Mouse (Mus musculus) hindbrain, embryonic 14.5 days (tissue): ENCODE measurements around the gene Osbp. TPM values are rescaled to one million over a fixed set of nuclear protein-coding genes. Genes with fewer than 3 reads are reported as not detected.
"Not testable (repeated sequence)": the region's sequence is repeated elsewhere in the genome, so short reads cannot be mapped to it uniquely, and the experiment has no call there.

Source experiments
- ATAC-seq: fragments of 200-750 bp; cut with Nextera tagmentation; 2 replicates; pipeline ENCODE4 v1.8.0; 2017; ENCODE audit warnings: moderate number of reproducible peaks, mild to moderate bottlenecking, moderate TSS enrichment, moderate library complexity; ENCODE audit not compliant: low FRiP score
- DNase-seq: peaks from one replicate; pipeline ENCODE4 v3.0.0-alpha.2; 2015; ENCODE audit warnings: low spot score
- H3K27ac ChIP-seq: fragments of 300-500 bp; sonication (generic); 2 replicates; pipeline ENCODE4 v1.5.1; 2014; ENCODE audit warnings: mild to moderate bottlenecking, moderate library complexity
- H3K27me3 ChIP-seq: fragments of 300-500 bp; sonication (generic); 2 replicates; pipeline ENCODE4 v1.6.1; 2014; ENCODE audit warnings: mild to moderate bottlenecking, low read length, mixed read lengths; ENCODE audit not compliant: control insufficient read depth, insufficient read depth
- H3K36me3 ChIP-seq: fragments of 300-500 bp; sonication (generic); replicated peaks from 2 replicates; pipeline ENCODE4 v1.6.1; 2014; ENCODE audit not compliant: control insufficient read depth, insufficient read depth
- H3K4me1 ChIP-seq: fragments of 300-500 bp; sonication (generic); replicated peaks from 2 replicates; pipeline ENCODE4 v1.6.1; 2014; ENCODE audit warnings: antibody characterized with exemption, low read length, mixed read lengths; ENCODE audit not compliant: control insufficient read depth, insufficient read depth
- H3K4me2 ChIP-seq: fragments of 300-500 bp; sonication (generic); replicated peaks from 2 replicates; pipeline ENCODE4 v1.6.1; 2014; ENCODE audit warnings: mild to moderate bottlenecking, moderate library complexity
- H3K4me3 ChIP-seq: fragments of 300-500 bp; sonication (generic); replicated peaks from 2 replicates; pipeline ENCODE4 v1.5.1; 2014; ENCODE audit warnings: mild to moderate bottlenecking, low read length
- H3K9ac ChIP-seq: fragments of 300-500 bp; sonication (generic); 2 replicates; pipeline ENCODE4 v1.6.1; 2014
- H3K9me3 ChIP-seq: fragments of 300-500 bp; sonication (generic); 2 replicates; pipeline ENCODE4 v1.6.1; 2016; ENCODE audit warnings: low read length; ENCODE audit not compliant: control insufficient read depth
- WGBS: fragments of 180-500 bp; shearing (Covaris S2); extraction: QIAGEN DNeasy Blood & Tissue Kit; methylation state at CpG from one replicate; pipeline ENCODE4 v1.1.7; 2014; 5-methylcytosine and 5-hydroxymethylcytosine counted together
- polyA plus RNA-seq: library from polyadenylated mRNA; unstranded; fragments of >200 nt; fragmentation: Nextera tagmentation; extraction: Ambion mirVana; gene quantifications from 2 replicates; pipeline ENCODE4 v1.2.1, GENCODE M21; 2014

Gene Osbp
- polyA plus RNA-seq: 6.6 and 6.9 TPM in 2 replicates

DNA sequence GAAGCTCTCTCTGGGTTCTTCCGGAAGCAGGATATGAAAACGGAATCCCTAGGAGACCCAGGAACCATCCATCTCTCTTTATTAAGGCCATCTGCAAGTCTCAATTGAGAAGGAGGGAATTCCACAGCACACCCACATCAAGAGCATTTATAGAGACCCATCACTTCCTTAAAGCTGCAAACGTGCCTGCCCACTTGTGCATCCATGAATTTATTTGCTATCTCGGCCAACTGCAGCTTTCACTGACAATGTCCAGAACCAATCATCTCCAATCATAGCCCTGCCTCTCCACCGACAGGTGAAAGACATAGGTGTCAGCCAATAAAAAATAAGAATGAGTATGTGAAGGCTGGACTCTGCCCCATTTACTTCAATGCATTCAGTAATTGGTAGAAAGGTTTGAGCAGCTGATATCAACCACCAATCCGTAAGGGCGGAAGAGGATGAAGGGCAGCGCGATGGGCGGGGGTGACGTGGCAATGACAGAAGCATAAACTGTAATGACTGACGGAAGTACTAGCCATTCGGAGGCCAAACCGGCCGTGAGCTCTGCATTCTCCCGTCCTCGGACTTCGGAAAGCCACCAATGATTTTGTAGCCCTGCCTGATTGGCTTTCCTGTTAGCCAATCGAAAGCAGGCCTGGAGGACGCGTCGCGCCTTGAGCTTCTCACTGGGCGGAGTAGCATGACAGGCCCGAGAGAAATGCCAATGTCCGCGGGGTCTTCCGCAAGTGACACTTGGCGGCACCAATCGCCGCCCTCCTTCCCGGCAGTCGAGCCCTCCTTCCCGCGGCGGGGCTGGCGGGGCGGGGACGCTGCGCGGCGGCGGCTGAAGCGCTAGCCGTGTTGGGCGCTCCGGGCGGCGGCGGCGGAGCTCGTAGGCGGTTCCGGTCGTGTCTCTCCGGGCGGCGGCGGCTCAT lies at the start of gene Osbp:
Gene Osbp, plus strand, starts transcription at position 919 of the 920 bp plus-strand sequence.
- under 1% methylated on average over 53 of the region's 59 CpGs for WGBS

DNA sequence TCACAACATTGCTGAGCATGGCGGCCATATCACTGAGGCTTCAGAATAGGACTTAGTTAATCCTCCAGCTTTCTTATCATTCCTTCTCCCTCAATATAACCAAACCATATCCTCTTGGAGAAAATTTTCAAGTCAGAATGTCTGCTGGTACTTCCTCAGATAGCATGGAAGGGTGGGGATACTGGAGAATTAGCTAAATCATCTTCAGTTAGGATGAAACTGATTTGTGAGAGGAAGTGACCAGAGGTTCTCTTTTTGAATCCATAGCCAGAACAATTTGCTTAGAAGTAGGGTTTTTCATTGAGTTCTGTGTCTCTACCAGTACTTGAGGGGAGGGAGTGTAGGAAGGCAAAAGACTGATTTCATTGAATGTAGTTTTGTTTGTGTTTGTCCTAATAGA lies 43.7 kb upstream of the Osbp start:
- Histone ChIP-seq H3K9ac (no peak overlapping the region), H3K4me1 (no peaks in the 10 kb centered on the region), H3K27ac (no peak overlapping the region), H3K36me3 (peaks cover 87% of the 10 kb centered on the region), H3K27me3 (no peaks in the 10 kb centered on the region), H3K9me3 (no peaks in the 10 kb centered on the region), H3K4me2 (no peak overlapping the region), H3K4me3 (no peak overlapping the region)
- DNase-seq: no peak
- no peak for ATAC-seq
- WGBS: 96% methylated on average over 1 of the region's 1 CpGs

More for the DNA sequence above, at the start of gene Osbp:
- Histone ChIP-seq H3K27me3 (no peaks in the 10 kb centered on the region), H3K36me3 (peaks cover 6% of the 10 kb centered on the region; the same call in 1 of the 2 replicates), H3K4me3 (peak within 1 kb of the TSS; percentile 88), H3K9me3 (no peaks in the 10 kb centered on the region), H3K9ac (peak within 1 kb of the TSS; percentile 92), H3K4me2 (peak within 1 kb of the TSS; percentile 90), H3K4me1 (peaks cover 17% of the 10 kb centered on the region), H3K27ac (peak within 1 kb of the TSS; percentile 89)
- ATAC-seq: peak; percentile 98
- DNase-seq: peak; percentile 98

DNA sequence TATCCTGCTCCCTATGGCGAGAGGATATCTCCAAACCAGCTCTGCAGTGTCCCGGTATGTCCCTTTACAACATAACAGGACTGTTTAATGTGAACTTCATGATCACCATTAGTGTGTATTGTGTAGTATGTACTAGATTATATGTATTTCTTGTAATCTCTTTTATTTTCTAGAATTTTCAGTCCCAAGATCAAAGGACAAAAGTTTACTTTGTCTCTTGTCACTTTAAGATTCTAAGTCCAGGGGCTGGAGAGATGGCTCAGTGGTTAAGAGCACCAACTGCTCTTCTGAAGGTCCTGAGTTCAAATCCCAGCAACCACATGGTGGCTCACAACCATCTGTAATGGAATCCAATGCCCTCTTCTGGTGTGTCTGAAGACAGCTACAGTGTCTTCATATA lies 43.2 kb upstream of the Osbp start:
- not testable (repeated sequence) for H3K27ac ChIP-seq, H3K4me2 ChIP-seq, H3K4me3 ChIP-seq, H3K9me3 ChIP-seq, ATAC-seq, H3K27me3 ChIP-seq, DNase-seq, H3K4me1 ChIP-seq, H3K9ac ChIP-seq
- 88% methylated on average over 2 of the region's 2 CpGs for WGBS
- peaks cover 88% of the 10 kb centered on the region for H3K36me3 ChIP-seq

DNA sequence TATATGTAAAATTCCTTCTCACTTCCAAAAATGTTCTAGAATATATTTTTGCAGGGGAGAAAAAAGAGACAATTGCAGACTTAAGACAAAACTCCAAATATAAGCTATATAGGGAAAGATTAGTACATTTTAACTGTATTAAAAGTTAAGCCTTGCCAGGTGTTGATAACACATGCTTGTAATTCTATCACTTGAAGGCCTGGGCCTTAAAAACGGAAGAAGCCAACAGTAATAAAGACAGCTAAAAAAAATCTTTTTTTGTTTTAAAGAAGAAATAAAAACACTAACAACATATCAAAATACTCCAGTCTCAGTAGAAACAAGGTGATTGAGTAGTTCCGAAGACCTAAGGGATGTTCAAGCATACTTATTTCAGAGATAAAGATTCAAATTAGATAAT lies 39.4 kb upstream of the Osbp start:
- no peak overlapping the region for H3K9ac ChIP-seq
- H3K4me3 ChIP-seq: no peak overlapping the region
- no peak overlapping the region for H3K4me2 ChIP-seq
- no peak for DNase-seq
- ATAC-seq: no peak
- no peaks in the 10 kb centered on the region for H3K27me3 ChIP-seq
- peaks cover 94% of the 10 kb centered on the region for H3K36me3 ChIP-seq
- no peaks in the 10 kb centered on the region for H3K9me3 ChIP-seq
- H3K4me1 ChIP-seq: no peaks in the 10 kb centered on the region
- H3K27ac ChIP-seq: no peak overlapping the region
- WGBS: 96% methylated on average over 2 of the region's 2 CpGs

DNA sequence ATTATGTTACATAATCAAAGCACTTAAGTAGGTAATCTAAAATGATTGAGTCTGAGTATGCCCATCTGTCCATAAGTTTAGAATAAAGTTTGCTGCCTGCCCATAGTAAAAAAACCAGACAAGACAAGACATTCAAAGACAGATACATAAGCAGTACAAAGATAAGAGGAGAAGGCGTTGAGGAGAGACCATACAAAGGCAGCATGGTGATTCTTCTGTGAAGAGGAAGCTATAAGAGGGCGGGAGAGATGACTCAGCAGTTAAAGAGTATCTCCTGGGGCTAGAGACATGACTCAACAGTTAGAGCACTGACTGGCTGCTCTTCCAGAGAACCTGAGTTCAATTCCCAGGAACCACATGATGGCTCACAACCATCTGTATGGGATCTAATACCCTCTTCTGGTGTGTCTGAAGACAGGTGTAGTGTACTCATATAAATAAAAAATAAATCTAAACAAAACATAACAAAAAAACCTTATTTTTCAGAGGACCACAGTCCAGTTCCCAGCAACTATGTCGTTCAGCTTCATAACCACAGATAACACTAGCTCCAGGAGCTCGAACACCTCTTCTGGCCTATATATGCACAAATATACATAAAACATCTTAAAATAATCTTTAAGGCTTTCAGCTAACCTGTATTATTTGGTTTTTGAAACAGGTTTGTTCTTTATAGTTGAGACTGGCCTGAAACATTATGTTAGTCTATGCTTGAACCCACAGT lies 37.6 kb upstream of the Osbp start:
- WGBS: 95% methylated on average over 4 of the region's 4 CpGs
- H3K4me3 ChIP-seq: no peak overlapping the region
- H3K27ac ChIP-seq: no peak overlapping the region
- H3K9ac ChIP-seq: no peak overlapping the region
- no peak overlapping the region for H3K4me2 ChIP-seq
- H3K4me1 ChIP-seq: no peaks in the 10 kb centered on the region
- DNase-seq (no peak), ATAC-seq (no peak)
- H3K9me3 ChIP-seq: no peaks in the 10 kb centered on the region
- no peaks in the 10 kb centered on the region for H3K27me3 ChIP-seq
- peaks cover 94% of the 10 kb centered on the region for H3K36me3 ChIP-seq

DNA sequence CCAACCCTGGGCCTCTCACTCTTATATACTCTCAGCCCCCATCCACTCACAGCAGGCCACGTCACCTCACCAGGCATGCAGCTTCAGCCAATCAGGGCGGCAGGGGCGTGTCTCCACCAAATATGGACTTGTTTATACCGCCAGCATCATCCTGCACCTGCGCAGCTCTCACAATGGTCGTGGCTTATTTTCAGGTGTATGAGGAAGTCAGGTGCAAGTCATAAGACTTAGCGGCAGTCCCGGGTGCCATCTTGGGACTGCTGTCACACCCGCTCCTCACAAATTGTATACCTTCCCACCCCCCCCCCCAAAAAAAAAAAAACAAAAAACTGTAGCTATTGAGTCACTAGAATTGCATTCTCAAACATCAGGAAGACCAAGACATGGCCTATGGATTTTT lies 19.3 kb upstream of the Osbp start:
- WGBS: 95% methylated on average over 9 of the region's 9 CpGs
- H3K9ac ChIP-seq: not testable (repeated sequence)

DNA sequence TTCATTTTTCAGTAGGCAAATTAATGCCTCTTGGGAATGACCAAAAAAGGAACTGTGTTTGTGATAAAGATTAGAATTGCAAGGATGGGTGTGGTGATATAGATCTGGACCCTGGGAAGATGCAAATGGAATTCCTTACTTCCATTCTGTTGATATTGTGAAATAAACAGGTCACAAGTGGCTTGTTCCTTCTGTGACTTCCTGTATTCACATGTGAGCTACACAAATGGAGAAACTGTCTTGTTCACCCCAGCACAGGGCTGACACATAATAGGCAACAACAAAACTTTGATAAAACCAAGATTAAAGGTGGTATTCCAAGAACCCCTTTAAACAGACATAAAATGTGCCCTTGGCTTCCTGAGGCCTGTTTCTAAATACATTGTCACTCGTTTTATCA lies 15.9 kb upstream of the Osbp start:
- Histone ChIP-seq H3K36me3 (peaks cover 11% of the 10 kb centered on the region), H3K9ac (no peak overlapping the region), H3K27ac (no peak overlapping the region), H3K9me3 (no peaks in the 10 kb centered on the region), H3K27me3 (no peaks in the 10 kb centered on the region), H3K4me3 (no peak overlapping the region), H3K4me2 (no peak overlapping the region), H3K4me1 (no peaks in the 10 kb centered on the region)
- 57% methylated on average over 1 of the region's 1 CpGs for WGBS
- ATAC-seq: no peak
- DNase-seq: no peak

More for the DNA sequence above, 19.3 kb upstream of the Osbp start:
- not testable (repeated sequence) for H3K4me1 ChIP-seq, ATAC-seq, H3K27me3 ChIP-seq, H3K4me2 ChIP-seq, H3K9me3 ChIP-seq, DNase-seq, H3K27ac ChIP-seq, H3K4me3 ChIP-seq
- H3K36me3 ChIP-seq: peaks cover 40% of the 10 kb centered on the region

DNA sequence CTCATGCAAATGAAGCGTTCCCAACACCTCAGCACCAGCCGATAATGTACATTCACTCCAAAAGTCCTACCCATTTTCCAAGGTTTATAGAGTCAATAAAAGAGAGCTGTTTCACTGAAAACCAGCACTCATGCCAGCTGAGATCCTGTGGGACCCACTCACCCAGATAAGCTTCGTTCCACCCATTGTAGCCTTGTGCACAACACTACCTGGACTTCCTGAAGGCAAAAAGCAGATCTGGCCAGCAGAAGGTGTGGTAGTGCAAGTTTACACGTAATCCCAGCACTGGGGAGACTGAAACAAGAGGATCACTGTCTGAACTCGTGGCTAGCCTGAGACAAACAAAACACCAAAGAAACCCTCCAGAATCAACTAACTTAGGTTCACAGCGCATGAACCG lies 15.0 kb upstream of the Osbp start:
- no peak for DNase-seq
- 87% methylated on average over 7 of the region's 7 CpGs for WGBS
- H3K9me3 ChIP-seq: no peaks in the 10 kb centered on the region

DNA sequence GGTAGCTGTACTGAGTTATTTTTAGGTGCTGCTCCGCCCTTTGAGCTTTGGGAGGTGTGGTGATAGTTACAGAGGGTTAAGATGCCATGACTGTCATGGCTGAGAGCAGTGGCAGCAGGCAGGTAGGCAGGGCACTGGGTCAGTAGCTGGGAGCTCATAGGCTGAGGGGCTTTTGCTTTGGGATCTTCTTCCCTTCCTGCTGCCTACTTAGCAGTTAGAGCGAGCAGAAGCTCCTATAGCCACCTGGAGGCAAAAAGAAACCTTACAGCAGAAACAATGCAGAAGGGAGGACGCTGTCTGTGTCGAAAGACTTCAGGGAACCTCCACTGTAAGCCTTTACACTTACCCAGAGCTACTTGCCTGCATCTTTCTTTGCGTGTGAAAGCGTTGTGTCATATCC lies 11.5 kb upstream of the Osbp start:
- Histone ChIP-seq H3K4me3 (no peak overlapping the region), H3K4me1 (no peaks in the 10 kb centered on the region), H3K27me3 (no peaks in the 10 kb centered on the region), H3K9me3 (no peaks in the 10 kb centered on the region), H3K36me3 (no peaks in the 10 kb centered on the region), H3K9ac (no peak overlapping the region), H3K4me2 (no peak overlapping the region), H3K27ac (no peak overlapping the region)
- 53% methylated on average over 6 of the region's 6 CpGs for WGBS
- ATAC-seq: no peak
- DNase-seq: no peak

More for the DNA sequence above, 15.0 kb upstream of the Osbp start:
- H3K36me3 ChIP-seq: peaks cover 2% of the 10 kb centered on the region; the same call in 1 of the 2 replicates
- H3K4me2 ChIP-seq: no peak overlapping the region
- no peak overlapping the region for H3K9ac ChIP-seq
- no peaks in the 10 kb centered on the region for H3K27me3 ChIP-seq
- no peak overlapping the region for H3K4me3 ChIP-seq
- no peaks in the 10 kb centered on the region for H3K4me1 ChIP-seq
- no peak for ATAC-seq
- H3K27ac ChIP-seq: no peak overlapping the region
